Mouse (Mus musculus): ENCODE results near the gene Sbpl. TPM values are rescaled to one million over a fixed set of nuclear protein-coding genes. Genes with fewer than 3 reads are reported as not detected.

The Sbpl gene
- polyA plus RNA-seq, 2 experiments, result not detected

DNA sequence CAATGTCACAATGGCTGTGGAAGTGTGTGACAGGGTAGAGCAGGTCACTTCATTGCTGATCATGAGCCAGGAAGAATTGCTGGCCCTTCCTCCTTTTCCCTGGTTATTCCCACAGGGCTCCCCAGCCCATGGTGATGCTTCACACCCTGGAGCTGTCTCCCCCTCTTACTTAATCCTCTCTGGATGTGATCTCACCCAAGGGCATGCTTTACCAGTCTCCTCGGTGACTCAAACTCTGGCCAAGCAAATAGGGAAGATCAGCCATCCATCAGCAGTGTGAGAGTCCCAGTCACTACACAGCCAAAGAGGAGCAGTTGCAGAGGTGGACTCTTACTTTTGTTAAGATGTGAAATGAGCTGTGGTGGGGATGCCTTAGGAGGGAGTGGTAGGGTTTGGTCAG lies 29.9 kb upstream of the Sbpl start:
- no peak overlapping the region for H3K4me3 ChIP-seq (replicated peaks; ENCODE audit: low read length)
- ATAC-seq (ENCODE audit: low FRiP score, low read depth) (no peak), DNase-seq (ENCODE audit: low spot score) (no peak)
- no peak overlapping the region for H3K4me2 ChIP-seq (replicated peaks; ENCODE audit: low read depth, low read length, severe bottlenecking)
- 91% methylated on average over 1 of the region's 1 CpGs for WGBS
- no peaks in the 10 kb centered on the region for H3K27me3 ChIP-seq (ENCODE audit: control insufficient read depth, insufficient read depth, low read length)
- no peak for TF ChIP-seq POLR2A (IDR thresholded peaks at IDR 0.05; ENCODE audit: borderline replicate concordance, extremely low read depth, insufficient read depth, insufficient read length)
- H3K27ac ChIP-seq (replicated peaks; ENCODE audit: low read depth, low read length), result no peak overlapping the region
- H3K36me3 ChIP-seq (ENCODE audit: control insufficient read depth, insufficient read depth, low read length), result no peaks in the 10 kb centered on the region
- no peaks in the 10 kb centered on the region for H3K4me1 ChIP-seq (ENCODE audit: control insufficient read depth, insufficient read depth, low read length)
- H3K9ac ChIP-seq (ENCODE audit: low read depth, low read length, severe bottlenecking), result no peak overlapping the region
- no peaks in the 10 kb centered on the region for H3K9me3 ChIP-seq (ENCODE audit: control insufficient read depth, low read length)

DNA sequence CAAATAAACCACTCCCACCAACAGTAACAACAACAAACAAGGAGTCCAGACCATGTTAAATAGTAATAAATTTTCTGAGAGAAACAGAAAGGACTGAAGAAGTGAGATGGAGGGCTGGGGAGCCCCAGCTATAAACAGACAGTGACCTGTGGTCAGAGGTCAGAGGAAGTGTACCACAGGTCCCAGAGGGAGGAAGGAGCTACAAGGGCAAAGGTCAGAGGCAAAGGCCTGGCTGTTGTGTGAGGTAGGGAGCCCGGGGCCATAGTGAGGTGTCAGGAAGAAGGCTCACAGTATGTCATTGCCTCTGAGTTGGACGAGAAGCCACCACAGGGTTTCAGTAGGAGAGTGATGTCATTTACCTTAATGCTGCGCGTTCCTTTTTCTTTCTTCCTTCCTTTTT lies 27.8 kb upstream of the Sbpl start:
- ATAC-seq (ENCODE audit: low FRiP score, low read depth) (no peak), DNase-seq (ENCODE audit: low spot score) (no peak)
- no peak for TF ChIP-seq POLR2A (IDR thresholded peaks at IDR 0.05; ENCODE audit: borderline replicate concordance, extremely low read depth, insufficient read depth, insufficient read length)
- Histone ChIP-seq H3K9me3 (ENCODE audit: control insufficient read depth, low read length) (no peaks in the 10 kb centered on the region), H3K27ac (replicated peaks; ENCODE audit: low read depth, low read length) (no peak overlapping the region), H3K4me2 (replicated peaks; ENCODE audit: low read depth, low read length, severe bottlenecking) (no peak overlapping the region), H3K9ac (ENCODE audit: low read depth, low read length, severe bottlenecking) (no peak overlapping the region), H3K27me3 (ENCODE audit: control insufficient read depth, insufficient read depth, low read length) (no peaks in the 10 kb centered on the region), H3K4me1 (ENCODE audit: control insufficient read depth, insufficient read depth, low read length) (no peaks in the 10 kb centered on the region), H3K36me3 (ENCODE audit: control insufficient read depth, insufficient read depth, low read length) (no peaks in the 10 kb centered on the region), H3K4me3 (replicated peaks; ENCODE audit: low read length) (no peak overlapping the region)
- WGBS, result 49% methylated on average over 4 of the region's 4 CpGs

DNA sequence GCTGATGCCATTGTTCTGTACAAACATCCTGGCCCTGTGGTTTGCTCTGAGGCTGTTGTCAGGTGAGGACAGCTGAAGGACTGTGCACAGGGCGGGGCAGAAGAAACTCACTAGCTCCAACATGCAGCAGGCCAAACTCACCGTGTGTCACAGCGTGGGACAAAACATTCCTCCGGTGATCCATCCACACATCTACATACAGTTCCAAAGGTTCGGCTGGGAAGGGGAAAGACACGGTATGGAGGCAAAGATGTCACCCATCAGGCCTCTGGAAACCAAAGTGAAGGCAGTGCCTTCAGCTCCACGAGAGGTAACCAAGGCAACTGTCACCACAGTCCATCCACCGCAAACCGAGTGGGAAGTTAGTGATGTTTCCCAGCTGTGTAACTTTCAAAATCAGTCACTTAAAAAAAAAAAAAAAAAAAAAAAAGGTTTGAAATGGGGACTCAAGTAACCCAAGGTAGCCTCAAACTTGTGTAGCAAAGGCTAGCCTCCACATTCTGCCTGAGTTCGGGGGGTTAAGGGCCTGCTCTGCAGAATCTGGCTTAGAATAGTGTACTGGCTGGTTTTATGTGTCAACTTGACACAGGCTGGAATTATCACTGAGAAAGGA lies 25.3 kb upstream of the Sbpl start, which contains the start of gene Prss30:
Prss30 (minus strand) TSS at position 270 of the 613 bp plus-strand sequence.
- Histone ChIP-seq H3K36me3 (ENCODE audit: control insufficient read depth, insufficient read depth, low read length) (no peaks in the 10 kb centered on the region), H3K4me1 (ENCODE audit: control insufficient read depth, insufficient read depth, low read length) (no peaks in the 10 kb centered on the region), H3K27me3 (ENCODE audit: control insufficient read depth, insufficient read depth, low read length) (no peaks in the 10 kb centered on the region), H3K4me2 (replicated peaks; ENCODE audit: low read depth, low read length, severe bottlenecking) (no peak within 1 kb of the TSS), H3K4me3 (replicated peaks; ENCODE audit: low read length) (no peak within 1 kb of the TSS), H3K9me3 (ENCODE audit: control insufficient read depth, low read length) (no peaks in the 10 kb centered on the region), H3K9ac (ENCODE audit: low read depth, low read length, severe bottlenecking) (no peak within 1 kb of the TSS), H3K27ac (replicated peaks; ENCODE audit: low read depth, low read length) (no peak within 1 kb of the TSS)
- ATAC-seq (ENCODE audit: low FRiP score, low read depth) (no peak), DNase-seq (ENCODE audit: low spot score) (no peak)
- 72% methylated on average over 10 of the region's 10 CpGs for WGBS
- TF ChIP-seq POLR2A (IDR thresholded peaks at IDR 0.05; ENCODE audit: borderline replicate concordance, extremely low read depth, insufficient read depth, insufficient read length), result no peak

DNA sequence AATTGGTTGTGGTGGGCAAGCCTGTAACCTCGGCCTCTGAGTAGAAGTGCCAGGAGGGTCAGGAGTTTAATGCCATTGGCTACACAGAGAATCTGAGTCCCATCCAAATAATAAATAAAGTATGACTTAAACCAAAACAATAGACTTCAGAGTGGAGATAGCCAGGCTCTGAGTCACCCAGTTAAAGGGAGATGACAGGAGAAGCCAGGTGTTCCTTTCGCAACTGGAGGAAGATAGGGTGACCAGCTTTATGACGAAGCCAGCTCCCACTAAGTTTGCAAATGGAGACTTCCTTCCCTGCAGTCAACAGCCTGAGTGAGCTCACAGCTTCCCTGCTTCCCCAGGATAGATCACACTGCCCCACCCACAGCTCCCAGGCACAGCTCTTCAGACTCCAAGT lies 24.4 kb upstream of the Sbpl start:
- no peak for TF ChIP-seq POLR2A (IDR thresholded peaks at IDR 0.05; ENCODE audit: borderline replicate concordance, extremely low read depth, insufficient read depth, insufficient read length)
- H3K27me3 ChIP-seq (ENCODE audit: control insufficient read depth, insufficient read depth, low read length), result no peaks in the 10 kb centered on the region
- H3K4me1 ChIP-seq (ENCODE audit: control insufficient read depth, insufficient read depth, low read length), result no peaks in the 10 kb centered on the region
- WGBS, result 54% methylated on average over 3 of the region's 3 CpGs
- no peak overlapping the region for H3K4me2 ChIP-seq (replicated peaks; ENCODE audit: low read depth, low read length, severe bottlenecking)
- H3K36me3 ChIP-seq (ENCODE audit: control insufficient read depth, insufficient read depth, low read length), result no peaks in the 10 kb centered on the region
- no peak overlapping the region for H3K9ac ChIP-seq (ENCODE audit: low read depth, low read length, severe bottlenecking)
- no peaks in the 10 kb centered on the region for H3K9me3 ChIP-seq (ENCODE audit: control insufficient read depth, low read length)
- no peak overlapping the region for H3K27ac ChIP-seq (replicated peaks; ENCODE audit: low read depth, low read length)
- no peak for DNase-seq (ENCODE audit: low spot score)
- no peak for ATAC-seq (ENCODE audit: low FRiP score, low read depth)
- no peak overlapping the region for H3K4me3 ChIP-seq (replicated peaks; ENCODE audit: low read length)

DNA sequence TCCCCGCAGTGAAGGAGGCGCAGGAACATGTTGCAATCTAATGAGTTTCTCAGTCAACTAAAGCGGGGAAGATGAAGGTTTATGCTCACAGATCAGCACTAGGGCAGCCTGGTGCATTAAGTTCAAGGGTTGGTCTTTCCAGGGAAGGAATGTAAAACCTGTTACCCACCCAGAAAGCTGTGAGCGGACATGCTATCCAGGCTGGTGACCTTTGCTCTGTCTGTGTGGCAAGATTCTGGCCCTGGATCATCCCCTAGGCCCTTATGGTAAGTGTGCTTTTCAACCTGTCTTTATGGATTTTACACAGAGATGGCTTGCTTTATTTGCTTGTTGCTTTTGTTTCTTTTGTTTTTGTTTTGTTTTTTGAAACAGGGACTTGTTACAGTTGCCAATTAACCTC lies 21.6 kb upstream of the Sbpl start:
- DNase-seq (ENCODE audit: low spot score) (no peak), ATAC-seq (ENCODE audit: low FRiP score, low read depth) (no peak)
- 81% methylated on average over 4 of the region's 4 CpGs for WGBS
- no peaks in the 10 kb centered on the region for H3K36me3 ChIP-seq (ENCODE audit: control insufficient read depth, insufficient read depth, low read length)
- H3K4me1 ChIP-seq (ENCODE audit: control insufficient read depth, insufficient read depth, low read length), result no peaks in the 10 kb centered on the region
- no peak overlapping the region for H3K4me2 ChIP-seq (replicated peaks; ENCODE audit: low read depth, low read length, severe bottlenecking)
- no peak overlapping the region for H3K4me3 ChIP-seq (replicated peaks; ENCODE audit: low read length)
- H3K9me3 ChIP-seq (ENCODE audit: control insufficient read depth, low read length), result no peaks in the 10 kb centered on the region
- H3K27me3 ChIP-seq (ENCODE audit: control insufficient read depth, insufficient read depth, low read length), result no peaks in the 10 kb centered on the region
- TF ChIP-seq POLR2A (IDR thresholded peaks at IDR 0.05; ENCODE audit: borderline replicate concordance, extremely low read depth, insufficient read depth, insufficient read length), result no peak
- no peak overlapping the region for H3K27ac ChIP-seq (replicated peaks; ENCODE audit: low read depth, low read length)
- no peak overlapping the region for H3K9ac ChIP-seq (ENCODE audit: low read depth, low read length, severe bottlenecking)

DNA sequence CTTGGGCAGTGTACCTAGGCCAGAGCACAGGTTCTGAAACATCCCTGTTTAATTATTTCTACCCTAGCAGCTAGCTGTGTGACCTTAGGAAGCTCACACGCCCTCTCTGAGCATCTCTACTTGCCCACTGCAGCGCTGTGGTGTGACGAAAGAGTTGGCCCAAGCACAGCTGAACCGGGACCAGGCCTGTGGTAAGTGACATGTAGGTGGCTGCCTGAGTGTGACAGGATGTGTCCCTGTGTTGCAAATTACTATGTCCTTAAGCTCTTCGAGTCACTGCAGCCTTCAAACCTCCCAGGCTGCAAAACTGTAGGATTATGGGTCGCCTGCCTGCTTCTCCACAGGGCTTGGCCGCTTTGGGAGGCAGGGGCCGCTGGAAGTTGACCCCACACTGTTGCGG lies 16.2 kb upstream of the Sbpl start:
- H3K9ac ChIP-seq (ENCODE audit: low read depth, low read length, severe bottlenecking), result no peak overlapping the region
- H3K4me1 ChIP-seq (ENCODE audit: control insufficient read depth, insufficient read depth, low read length), result no peaks in the 10 kb centered on the region
- H3K27ac ChIP-seq (replicated peaks; ENCODE audit: low read depth, low read length), result no peak overlapping the region
- no peaks in the 10 kb centered on the region for H3K36me3 ChIP-seq (ENCODE audit: control insufficient read depth, insufficient read depth, low read length)
- H3K4me3 ChIP-seq (replicated peaks; ENCODE audit: low read length), result no peak overlapping the region
- DNase-seq (ENCODE audit: low spot score), result no peak
- no peaks in the 10 kb centered on the region for H3K27me3 ChIP-seq (ENCODE audit: control insufficient read depth, insufficient read depth, low read length)
- no peak overlapping the region for H3K4me2 ChIP-seq (replicated peaks; ENCODE audit: low read depth, low read length, severe bottlenecking)
- ATAC-seq (ENCODE audit: low FRiP score, low read depth), result no peak
- no peak for TF ChIP-seq POLR2A (IDR thresholded peaks at IDR 0.05; ENCODE audit: borderline replicate concordance, extremely low read depth, insufficient read depth, insufficient read length)
- H3K9me3 ChIP-seq (ENCODE audit: control insufficient read depth, low read length), result no peaks in the 10 kb centered on the region
- WGBS, result 85% methylated on average over 9 of the region's 9 CpGs

All from limb, embryonic 14.5 days (tissue).